Mouse (Mus musculus): Measurements from ENCODE around the gene Churc1.
A peak's percentile ranks its signal among the peaks of the same experiment; 100 is the strongest.

Gene Churc1

DNA sequence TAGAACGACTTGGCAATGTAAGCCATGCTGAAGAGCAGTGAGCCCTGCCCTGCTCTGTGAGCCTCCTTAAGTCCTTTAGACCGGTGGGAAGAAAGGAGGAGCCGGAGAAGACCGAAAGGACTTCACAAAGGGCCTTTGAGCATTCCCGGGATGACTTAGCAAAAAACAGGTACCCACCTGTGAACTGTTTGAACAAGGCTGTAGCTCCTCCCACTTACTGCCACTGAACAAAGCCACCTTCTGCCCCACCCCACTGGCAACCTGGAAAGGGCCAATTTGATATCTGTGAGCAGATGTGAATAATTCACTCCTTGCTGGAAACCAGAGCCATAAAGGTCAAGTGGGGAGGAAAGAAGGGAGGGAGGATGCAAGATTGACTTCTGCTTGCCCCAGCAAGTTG is 30.0 kb downstream of the Churc1 start, which contains the start of gene Gpx2:
Gene Gpx2, minus strand, starts transcription at position 205 of the 400 bp plus-strand sequence.
- DNase-seq (ENCODE audit: low spot score in 2 of 2) = peak in 1 of 2 experiments; percentile 36

DNA sequence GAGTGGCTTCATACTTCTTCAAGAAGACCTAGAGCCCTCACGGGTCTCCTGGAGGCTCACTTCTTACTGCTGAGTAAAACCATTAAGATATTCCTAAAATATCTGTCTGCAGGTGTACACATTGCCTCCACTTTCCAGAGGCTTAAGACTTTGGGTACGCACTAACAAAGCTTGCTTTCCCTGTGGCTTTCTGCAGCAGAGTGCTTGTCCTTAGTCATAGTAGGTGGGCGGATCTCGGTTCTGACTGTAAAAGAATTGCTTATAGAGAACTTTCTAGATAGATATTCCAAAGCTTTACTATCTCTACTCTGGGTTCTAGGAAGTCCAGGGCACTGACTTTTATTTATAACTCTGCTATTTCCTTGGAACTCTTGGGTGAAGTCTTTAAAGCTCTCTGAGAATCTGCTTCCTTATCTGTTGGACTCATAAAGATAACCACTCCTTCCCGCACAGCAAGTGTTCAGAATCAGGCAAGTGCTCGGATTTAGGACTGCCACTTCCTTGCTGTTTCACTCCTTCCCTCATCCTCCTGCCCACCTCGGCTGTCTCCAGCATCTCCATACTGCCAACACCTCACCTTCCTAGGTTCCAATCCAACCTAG is 31.7 kb downstream of the Churc1 start:
- no peak for DNase-seq (ENCODE audit: low spot score in 2 of 2)

DNA sequence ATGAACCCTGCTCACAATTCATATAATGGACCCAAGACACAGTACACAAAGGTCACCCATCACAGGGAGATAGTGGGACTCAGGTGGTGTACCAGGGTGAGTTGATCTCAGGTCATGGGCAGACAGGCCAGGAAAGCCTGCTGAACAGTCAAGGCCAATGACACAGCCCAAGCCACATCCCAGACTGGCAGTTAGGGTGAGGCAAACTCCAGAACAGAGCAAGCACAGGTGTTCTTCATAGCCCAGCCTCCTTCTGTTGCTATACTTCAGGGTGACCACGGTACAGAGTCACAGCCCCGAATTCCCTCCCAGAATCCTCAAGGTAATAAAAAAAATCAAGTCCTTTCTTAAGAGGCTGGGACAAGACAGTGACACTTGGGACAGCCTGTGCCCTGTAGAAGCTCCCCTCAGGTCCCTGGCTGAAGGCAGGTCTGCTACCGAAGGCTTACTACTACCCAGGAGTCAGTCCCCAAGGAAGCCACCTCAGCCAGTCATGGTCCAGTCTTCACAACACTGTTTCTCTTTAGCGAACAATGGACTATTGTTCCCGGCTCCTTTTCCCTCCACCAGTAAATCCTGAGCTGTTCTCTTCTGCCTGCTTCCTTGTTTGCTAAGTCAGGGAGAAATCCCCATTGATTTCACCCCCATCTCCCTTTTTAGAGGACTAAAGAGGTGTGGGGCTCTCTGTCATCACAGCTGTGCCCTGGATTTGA is 32.8 kb downstream of the Churc1 start:
- no peak for DNase-seq (ENCODE audit: low spot score in 2 of 2)

DNA sequence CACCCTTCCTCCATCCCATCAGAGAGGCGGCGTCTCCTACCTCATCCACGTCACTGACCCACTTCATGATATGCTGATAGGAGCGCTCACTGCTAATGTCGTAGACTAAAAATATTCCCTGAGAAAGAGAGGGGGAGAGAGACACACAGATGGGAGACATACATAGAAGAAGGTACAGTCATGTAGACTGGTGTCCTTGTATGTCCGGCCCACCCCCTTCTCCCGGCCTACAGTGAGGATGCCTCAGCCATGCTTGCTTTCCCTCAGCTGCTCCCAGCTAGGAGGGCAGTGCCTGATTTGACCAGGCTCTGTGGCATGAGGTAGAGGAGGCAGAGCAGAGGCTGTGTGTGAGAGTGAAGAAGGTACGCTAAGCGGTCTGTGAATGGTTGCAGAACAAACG is 37.7 kb downstream of the Churc1 start:
- DNase-seq (ENCODE audit: low spot score in 2 of 2) = no peak

GRCm38 (mm10) chr12:76803700-76804252 is 38.4 kb downstream of the Churc1 start:
- DNase-seq (ENCODE audit: low spot score in 2 of 2) = no peak

GRCm38 (mm10) chr12:76805056-76805811 is 39.9 kb downstream of the Churc1 start:
- no peak for DNase-seq (ENCODE audit: low spot score in 2 of 2)

GRCm38 (mm10) chr12:76807796-76808195 is 42.5 kb downstream of the Churc1 start:
- DNase-seq (ENCODE audit: low spot score in 2 of 2) = no peak

GRCm38 (mm10) chr12:76810491-76810890 is 45.2 kb downstream of the Churc1 start:
- DNase-seq (ENCODE audit: low spot score in 2 of 2) = no peak

DNA sequence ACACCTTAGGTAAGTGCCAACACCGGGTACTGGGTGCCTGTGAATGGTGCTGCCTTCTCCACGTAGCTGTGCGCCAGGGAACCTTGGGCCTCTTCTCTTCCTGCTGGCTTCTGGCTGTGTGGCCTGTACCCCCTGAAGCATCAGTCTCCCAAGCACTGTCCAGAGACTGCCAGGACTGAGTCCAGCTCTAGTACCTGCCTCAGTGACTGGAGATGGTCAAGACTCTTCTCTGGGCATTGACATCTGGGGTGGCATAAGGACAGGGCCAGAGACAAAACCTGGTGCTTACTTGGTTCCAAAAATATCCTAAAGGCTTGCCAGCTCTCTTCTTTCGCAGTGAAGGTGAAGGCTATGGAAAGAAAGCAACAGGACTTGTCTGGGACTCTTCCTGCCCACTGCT is 45.7 kb downstream of the Churc1 start:
- DNase-seq (ENCODE audit: low spot score in 2 of 2) = no peak

- no peak for DNase-seq (ENCODE audit: low spot score in 2 of 2)
These were observed 48.2 kb downstream of the Churc1 start for GRCm38 (mm10) chr12:76813543-76813942.

DNA sequence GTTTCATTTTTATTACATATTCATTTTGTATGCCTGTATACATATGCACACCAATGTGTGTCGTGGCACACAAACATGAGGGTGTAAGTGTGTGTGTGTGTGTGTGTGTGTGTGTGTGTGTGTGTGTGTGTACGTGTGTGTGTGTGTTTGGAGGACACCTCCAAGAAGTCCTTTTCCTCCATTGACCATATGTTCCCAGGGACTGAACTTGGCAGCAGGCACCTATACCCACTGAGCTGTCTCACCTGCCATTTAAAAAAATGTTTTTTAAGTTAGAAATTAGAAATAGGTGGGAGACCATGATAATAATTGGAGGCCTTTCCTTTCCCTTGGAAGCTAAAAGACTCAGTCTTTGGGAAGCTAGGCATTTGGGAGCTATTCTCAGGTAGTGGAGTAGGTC is 48.8 kb downstream of the Churc1 start:
- no peak for DNase-seq (ENCODE audit: low spot score in 2 of 2)

DNA sequence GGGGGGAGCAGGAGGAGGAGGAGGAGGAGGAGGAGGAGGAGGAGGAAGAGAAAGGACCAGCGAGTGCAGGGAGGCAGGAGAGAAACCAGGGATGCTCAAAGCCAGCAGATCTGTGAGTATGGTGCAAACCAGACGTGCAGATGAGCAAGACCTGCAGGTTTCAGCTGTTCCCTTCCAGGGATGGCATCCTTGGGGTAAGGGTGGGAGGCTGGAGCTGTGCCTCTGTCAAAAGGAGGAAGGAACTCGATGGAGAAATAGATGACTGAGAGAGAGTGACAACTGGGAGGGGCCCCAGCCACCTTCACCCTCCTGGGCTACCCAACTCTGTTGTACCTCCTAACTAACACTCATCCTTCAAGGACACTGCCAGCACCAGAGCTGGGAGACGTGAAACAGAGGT is 51.4 kb downstream of the Churc1 start:
- no peak for DNase-seq (ENCODE audit: low spot score in 2 of 2)

GRCm38 (mm10) chr12:76817176-76817575 is 51.8 kb downstream of the Churc1 start:
- DNase-seq (ENCODE audit: low spot score in 2 of 2) = no peak

GRCm38 (mm10) chr12:76818120-76818519 is 52.8 kb downstream of the Churc1 start:
- peak; percentile 38 to 71 for DNase-seq (ENCODE audit: low spot score in 2 of 2)

DNA sequence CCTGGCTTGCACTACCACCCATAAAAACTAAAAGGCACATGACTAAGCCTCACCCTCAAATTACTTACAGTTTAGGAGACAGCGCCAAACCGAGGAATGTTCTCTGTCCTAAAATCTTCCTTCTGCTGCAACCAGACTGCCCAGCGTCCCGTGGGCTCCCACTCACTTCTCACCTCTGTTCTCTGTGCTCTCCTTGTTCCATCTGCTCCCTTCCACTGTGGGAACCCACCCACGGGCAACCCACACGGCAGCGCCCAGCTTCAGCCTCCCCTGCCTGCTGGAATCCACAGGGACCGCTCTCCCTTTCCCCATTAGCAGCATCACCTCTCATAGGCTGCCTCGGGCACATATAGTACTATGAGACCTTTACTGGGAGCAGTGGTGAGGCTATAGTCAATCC is 53.6 kb downstream of the Churc1 start:
- no peak for DNase-seq (ENCODE audit: low spot score in 2 of 2)

DNA sequence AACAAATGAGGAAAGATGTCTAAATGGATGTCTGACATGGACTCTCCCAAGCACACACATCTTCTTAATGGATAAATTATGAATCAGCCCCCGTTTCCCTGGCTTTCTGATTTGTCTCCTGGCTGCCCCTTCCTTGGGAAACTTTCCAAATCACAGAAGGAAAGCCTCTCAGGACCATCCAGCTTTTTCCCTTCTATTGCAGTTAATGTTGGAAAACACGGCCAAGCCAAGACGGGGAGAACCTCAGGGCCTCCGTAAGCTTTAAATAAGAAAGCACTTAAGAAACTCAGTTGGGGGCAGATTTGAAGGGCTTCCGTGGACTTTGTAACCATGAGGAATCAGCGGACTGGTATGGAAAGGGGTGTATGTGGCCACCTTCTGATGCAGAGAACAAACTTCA is 54.5 kb downstream of the Churc1 start:
- no peak for DNase-seq (ENCODE audit: low spot score in 2 of 2)

DNA sequence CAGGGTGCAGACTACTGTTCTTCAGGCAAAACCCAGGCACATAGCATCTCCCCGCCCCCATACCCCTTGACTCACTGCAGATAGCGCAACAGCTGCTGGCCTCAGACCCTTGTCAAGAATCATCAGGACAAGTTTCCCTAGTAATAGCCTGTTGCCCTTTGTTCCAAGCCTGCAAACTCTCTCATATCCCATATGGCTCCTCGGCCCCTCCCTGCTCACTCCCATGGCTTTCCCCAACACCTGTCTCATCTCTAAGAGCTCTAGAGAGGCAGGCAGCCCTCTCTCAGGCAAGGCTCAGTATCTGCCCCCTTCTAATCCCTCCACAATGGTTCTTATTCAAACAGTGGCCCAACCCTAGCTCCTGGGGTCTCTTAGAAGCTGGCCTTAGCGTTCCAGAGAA is 55.3 kb downstream of the Churc1 start:
- no peak for DNase-seq (ENCODE audit: low spot score in 2 of 2)

GRCm38 (mm10) chr12:76822002-76822650 is 56.8 kb downstream of the Churc1 start:
- peak in 1 of 2 experiments; percentile 63 for DNase-seq (ENCODE audit: low spot score in 2 of 2)

DNA sequence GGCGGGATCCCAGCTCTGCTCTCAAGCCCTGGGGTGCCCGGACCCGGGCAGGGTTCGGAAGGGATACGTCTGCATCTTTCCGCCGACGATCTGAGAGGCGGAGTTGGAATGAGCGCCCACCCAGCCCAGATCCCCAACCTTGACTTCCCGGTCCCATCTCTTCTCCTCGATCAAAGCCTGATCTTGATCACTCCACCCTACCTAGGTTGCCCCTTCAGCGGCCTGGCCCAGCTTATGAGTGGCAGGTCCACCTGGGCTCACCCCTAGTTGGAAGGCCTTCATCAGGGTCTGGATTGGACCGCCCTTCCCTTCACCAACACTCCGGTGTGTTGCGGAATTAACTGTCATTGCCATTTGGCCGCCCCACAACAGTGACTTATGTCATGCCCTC is 57.3 kb downstream of the Churc1 start, which contains the start of gene Rab15:
Gene Rab15, minus strand, starts transcription at position 258 of the 391 bp plus-strand sequence.
- DNase-seq (ENCODE audit: low spot score in 2 of 2) = no peak

DNA sequence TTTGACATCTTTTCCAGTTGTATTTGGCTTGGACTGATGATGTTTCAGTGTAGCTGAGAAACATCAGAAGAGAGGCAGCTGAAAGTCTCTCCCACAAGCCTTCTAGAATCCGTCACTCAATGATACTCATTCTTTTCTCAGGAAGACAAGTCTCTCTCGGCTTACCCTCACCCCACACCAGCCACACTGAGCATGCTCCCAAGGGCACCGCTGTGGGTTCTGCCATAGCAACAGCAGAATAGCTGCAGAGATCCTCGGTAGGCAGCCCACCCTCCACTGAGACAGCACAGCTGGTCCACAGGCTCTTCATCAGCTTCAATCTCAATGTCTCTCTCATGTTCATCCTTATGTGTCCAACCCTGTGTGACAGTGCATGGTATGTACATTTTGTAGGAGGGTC is 59.9 kb downstream of the Churc1 start:
- DNase-seq (ENCODE audit: low spot score in 2 of 2) = no peak

DNA sequence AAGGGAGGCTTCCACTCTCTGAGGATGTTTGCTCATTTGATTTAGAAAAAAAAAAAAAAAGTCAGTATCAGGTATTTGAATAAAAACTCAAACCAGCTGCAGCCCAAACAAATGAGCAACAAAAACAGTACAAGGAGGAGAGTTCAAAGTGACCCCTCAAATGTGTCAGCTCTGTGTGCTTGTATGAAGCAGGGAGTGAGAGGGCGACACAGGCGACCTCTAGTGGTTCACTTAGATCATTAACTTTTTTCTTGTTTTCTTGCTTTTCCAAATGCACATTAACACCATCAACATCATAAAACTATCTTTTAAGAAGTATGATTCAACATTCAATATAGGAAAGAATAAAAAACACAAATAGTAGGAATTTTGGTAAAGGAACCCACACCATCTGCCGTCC is 67.4 kb downstream of the Churc1 start:
- DNase-seq (ENCODE audit: low spot score in 2 of 2) = no peak
